Mouse (Mus musculus): Measurements from ENCODE around the gene Fam72a. TPM values are rescaled to one million over a fixed set of nuclear protein-coding genes. Genes with fewer than 3 reads are reported as not detected.

Gene Fam72a
- polyA plus RNA-seq, 1 experiment from 2014 or later = 5.1 TPM

DNA sequence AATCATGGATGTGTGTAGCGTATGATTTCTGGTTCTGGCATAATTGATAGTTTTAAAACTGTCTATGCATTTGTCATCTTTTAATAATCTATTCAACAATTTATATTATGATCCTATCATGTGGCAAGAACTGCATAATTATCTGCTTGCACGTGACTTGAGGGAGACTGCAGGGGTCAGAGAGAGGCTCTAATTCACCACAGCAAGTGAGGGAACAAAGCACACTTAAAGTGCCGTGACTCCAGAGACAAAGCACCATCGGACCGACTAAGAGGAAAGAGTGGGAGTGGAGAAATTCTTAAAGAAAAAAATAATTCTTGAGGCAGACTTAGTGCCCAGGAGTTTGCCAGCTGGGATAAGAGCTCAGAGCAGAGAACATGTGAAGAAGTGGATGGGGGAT is 13.1 kb downstream of the Fam72a start:
- no peak for DNase-seq (ENCODE audit: low spot score)

GRCm38 (mm10) chr1:131541431-131541830 is 13.7 kb downstream of the Fam72a start:
- H3K27ac ChIP-seq (replicated peaks; ENCODE audit: low read depth, low read length) = no peak overlapping the region
- no peaks in the 10 kb centered on the region for H3K36me3 ChIP-seq (replicated peaks; ENCODE audit: control insufficient read depth, insufficient read depth, low read depth, low read length)
- no peak for ATAC-seq (replicated peaks; ENCODE audit: insufficient number of reproducible peaks, low FRiP score, low TSS enrichment, low read depth)

More for the DNA sequence above, 13.1 kb downstream of the Fam72a start:
- no peaks in the 10 kb centered on the region for H3K9me3 ChIP-seq (replicated peaks; ENCODE audit: control insufficient read depth, low read length)
- H3K4me3 ChIP-seq (ENCODE audit: low read depth, low read length) = no peak overlapping the region
- ATAC-seq (replicated peaks; ENCODE audit: insufficient number of reproducible peaks, low FRiP score, low TSS enrichment, low read depth) = no peak
- no peaks in the 10 kb centered on the region for H3K4me1 ChIP-seq (ENCODE audit: control insufficient read depth, insufficient read depth, low read length)
- H3K9ac ChIP-seq (replicated peaks; ENCODE audit: low read length) = no peak overlapping the region
- H3K36me3 ChIP-seq (replicated peaks; ENCODE audit: control insufficient read depth, insufficient read depth, low read depth, low read length) = no peaks in the 10 kb centered on the region
- H3K4me2 ChIP-seq (ENCODE audit: low read depth, low read length) = no peak overlapping the region
- no peaks in the 10 kb centered on the region for H3K27me3 ChIP-seq (ENCODE audit: control insufficient read depth, insufficient read depth, low read length)
- H3K27ac ChIP-seq (replicated peaks; ENCODE audit: low read depth, low read length) = no peak overlapping the region
- WGBS = 45% methylated on average over 5 of the region's 5 CpGs

DNA sequence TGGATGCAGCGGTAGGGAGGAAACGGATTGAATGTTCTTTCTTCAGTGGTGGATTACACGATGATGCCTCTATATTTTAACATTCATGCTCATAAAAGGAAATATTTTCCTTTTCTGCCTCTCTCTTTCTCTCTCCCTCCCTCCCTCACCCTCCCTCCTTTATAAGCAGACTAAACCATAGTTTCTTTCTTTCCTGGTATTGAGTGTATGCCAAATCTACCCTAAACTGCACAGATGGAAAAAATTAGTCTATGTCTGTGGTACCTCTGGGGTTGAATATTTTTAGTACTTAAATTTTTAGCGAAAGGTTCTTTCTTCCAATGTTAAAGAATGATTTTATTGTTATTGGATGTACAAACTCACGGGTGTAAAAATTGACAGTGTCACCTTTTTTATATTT is 14.2 kb downstream of the Fam72a start:
- no peak overlapping the region for H3K27ac ChIP-seq (replicated peaks; ENCODE audit: low read depth, low read length)
- ATAC-seq (replicated peaks; ENCODE audit: insufficient number of reproducible peaks, low FRiP score, low TSS enrichment, low read depth) = no peak
- H3K9me3 ChIP-seq (replicated peaks; ENCODE audit: control insufficient read depth, low read length) = no peaks in the 10 kb centered on the region
- 64% methylated on average over 5 of the region's 5 CpGs for WGBS
- no peak overlapping the region for H3K4me3 ChIP-seq (ENCODE audit: low read depth, low read length)
- no peaks in the 10 kb centered on the region for H3K36me3 ChIP-seq (replicated peaks; ENCODE audit: control insufficient read depth, insufficient read depth, low read depth, low read length)
- no peak overlapping the region for H3K9ac ChIP-seq (replicated peaks; ENCODE audit: low read length)
- H3K4me1 ChIP-seq (ENCODE audit: control insufficient read depth, insufficient read depth, low read length) = no peaks in the 10 kb centered on the region
- H3K27me3 ChIP-seq (ENCODE audit: control insufficient read depth, insufficient read depth, low read length) = no peaks in the 10 kb centered on the region
- peak; percentile 29 for DNase-seq (ENCODE audit: low spot score)
- no peak overlapping the region for H3K4me2 ChIP-seq (ENCODE audit: low read depth, low read length)

More at GRCm38 (mm10) chr1:131541431-131541830, 13.7 kb downstream of the Fam72a start:
- H3K4me2 ChIP-seq (ENCODE audit: low read depth, low read length) = no peak overlapping the region
- no peaks in the 10 kb centered on the region for H3K27me3 ChIP-seq (ENCODE audit: control insufficient read depth, insufficient read depth, low read length)
- WGBS = 21% methylated on average over 3 of the region's 3 CpGs
- H3K4me3 ChIP-seq (ENCODE audit: low read depth, low read length) = no peak overlapping the region
- no peak overlapping the region for H3K9ac ChIP-seq (replicated peaks; ENCODE audit: low read length)
- peak; percentile 7 for DNase-seq (ENCODE audit: low spot score)
- no peaks in the 10 kb centered on the region for H3K4me1 ChIP-seq (ENCODE audit: control insufficient read depth, insufficient read depth, low read length)
- no peaks in the 10 kb centered on the region for H3K9me3 ChIP-seq (replicated peaks; ENCODE audit: control insufficient read depth, low read length)

GRCm38 (mm10) chr1:131543886-131544565 is 16.3 kb downstream of the Fam72a start:
- no peak overlapping the region for H3K4me3 ChIP-seq (ENCODE audit: low read depth, low read length)
- WGBS = 85% methylated on average over 7 of the region's 7 CpGs
- H3K4me1 ChIP-seq (ENCODE audit: control insufficient read depth, insufficient read depth, low read length) = 0 out of 2 replicates have a peak, but pooled peaks cover 2% of the 10 kb centered on the region
- H3K9ac ChIP-seq (replicated peaks; ENCODE audit: low read length) = no peak overlapping the region
- no peaks in the 10 kb centered on the region for H3K27me3 ChIP-seq (ENCODE audit: control insufficient read depth, insufficient read depth, low read length)
- no peak for DNase-seq (ENCODE audit: low spot score)
- no peak overlapping the region for H3K27ac ChIP-seq (replicated peaks; ENCODE audit: low read depth, low read length)
- no peak for ATAC-seq (replicated peaks; ENCODE audit: insufficient number of reproducible peaks, low FRiP score, low TSS enrichment, low read depth)
- no peaks in the 10 kb centered on the region for H3K9me3 ChIP-seq (replicated peaks; ENCODE audit: control insufficient read depth, low read length)
- H3K4me2 ChIP-seq (ENCODE audit: low read depth, low read length) = no peak overlapping the region
- no peaks in the 10 kb centered on the region for H3K36me3 ChIP-seq (replicated peaks; ENCODE audit: control insufficient read depth, insufficient read depth, low read depth, low read length)

- no peak for DNase-seq (ENCODE audit: low spot score)
- Histone ChIP-seq H3K36me3 (replicated peaks; ENCODE audit: control insufficient read depth, insufficient read depth, low read depth, low read length) (no peaks in the 10 kb centered on the region), H3K4me2 (ENCODE audit: low read depth, low read length) (no peak overlapping the region), H3K27ac (replicated peaks; ENCODE audit: low read depth, low read length) (no peak overlapping the region), H3K9me3 (replicated peaks; ENCODE audit: control insufficient read depth, low read length) (no peaks in the 10 kb centered on the region), H3K27me3 (ENCODE audit: control insufficient read depth, insufficient read depth, low read length) (no peaks in the 10 kb centered on the region), H3K4me1 (ENCODE audit: control insufficient read depth, insufficient read depth, low read length) (0 out of 2 replicates have a peak, but pooled peaks cover 2% of the 10 kb centered on the region), H3K4me3 (ENCODE audit: low read depth, low read length) (no peak overlapping the region), H3K9ac (replicated peaks; ENCODE audit: low read length) (no peak overlapping the region)
- WGBS = 76% methylated on average over 13 of the region's 13 CpGs
- no peak for ATAC-seq (replicated peaks; ENCODE audit: insufficient number of reproducible peaks, low FRiP score, low TSS enrichment, low read depth)
Measured at GRCm38 (mm10) chr1:131546798-131547690, 19.3 kb downstream of the Fam72a start.

DNA sequence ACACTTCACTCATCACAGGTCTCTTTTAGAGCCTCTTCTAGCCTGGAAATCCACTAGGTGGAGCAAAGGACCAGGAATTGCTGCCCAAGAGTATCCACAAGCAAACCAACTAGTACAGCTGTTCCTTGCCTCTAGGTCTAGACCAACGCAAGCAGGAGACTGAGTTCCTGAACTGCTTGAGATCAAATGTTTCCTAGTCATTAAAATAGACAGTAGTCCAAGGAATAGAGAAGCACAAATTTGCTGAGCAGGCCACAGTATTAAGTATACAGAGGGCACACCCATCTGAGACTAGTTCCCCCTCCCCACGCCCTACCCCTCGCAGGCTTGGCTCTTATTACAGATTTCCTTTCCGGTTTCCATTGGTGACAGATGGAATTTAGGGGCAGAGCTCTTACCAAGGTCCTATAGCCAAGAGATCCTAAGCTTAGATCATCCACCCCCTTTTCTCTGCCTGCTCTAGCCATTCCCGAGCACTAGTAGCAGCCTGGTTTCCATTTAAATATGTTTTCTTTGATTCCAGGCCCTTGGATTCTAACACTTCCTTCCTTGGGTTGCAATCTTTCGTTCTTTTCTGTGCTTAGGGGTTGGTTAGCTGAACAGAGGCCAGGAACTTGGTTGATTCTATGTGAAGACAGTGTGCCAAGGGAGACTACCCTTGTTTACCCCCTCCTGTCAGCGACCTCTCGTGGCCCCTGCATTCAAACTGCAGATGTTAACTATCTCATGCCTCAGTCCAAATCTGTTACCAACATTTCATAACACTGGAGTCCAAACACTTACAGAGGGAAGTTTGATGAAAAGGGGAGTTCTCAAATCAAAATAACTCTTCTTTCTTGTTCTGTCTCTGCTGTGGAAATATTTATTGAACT is 21.0 kb downstream of the Fam72a start:
- DNase-seq (ENCODE audit: low spot score) = peak; percentile 64
- Histone ChIP-seq H3K27me3 (ENCODE audit: control insufficient read depth, insufficient read depth, low read length) (no peaks in the 10 kb centered on the region), H3K4me3 (ENCODE audit: low read depth, low read length) (no peak overlapping the region), H3K4me1 (ENCODE audit: control insufficient read depth, insufficient read depth, low read length) (0 out of 2 replicates have a peak, but pooled peaks cover 2% of the 10 kb centered on the region), H3K9ac (replicated peaks; ENCODE audit: low read length) (no peak overlapping the region), H3K27ac (replicated peaks; ENCODE audit: low read depth, low read length) (no peak overlapping the region), H3K4me2 (ENCODE audit: low read depth, low read length) (no peak overlapping the region), H3K36me3 (replicated peaks; ENCODE audit: control insufficient read depth, insufficient read depth, low read depth, low read length) (no peaks in the 10 kb centered on the region), H3K9me3 (replicated peaks; ENCODE audit: control insufficient read depth, low read length) (no peaks in the 10 kb centered on the region)
- ATAC-seq (replicated peaks; ENCODE audit: insufficient number of reproducible peaks, low FRiP score, low TSS enrichment, low read depth) = 0 out of 2 replicates have a peak, but pooled peaks have one; percentile 48
- 21% methylated on average over 8 of the region's 8 CpGs for WGBS

DNA sequence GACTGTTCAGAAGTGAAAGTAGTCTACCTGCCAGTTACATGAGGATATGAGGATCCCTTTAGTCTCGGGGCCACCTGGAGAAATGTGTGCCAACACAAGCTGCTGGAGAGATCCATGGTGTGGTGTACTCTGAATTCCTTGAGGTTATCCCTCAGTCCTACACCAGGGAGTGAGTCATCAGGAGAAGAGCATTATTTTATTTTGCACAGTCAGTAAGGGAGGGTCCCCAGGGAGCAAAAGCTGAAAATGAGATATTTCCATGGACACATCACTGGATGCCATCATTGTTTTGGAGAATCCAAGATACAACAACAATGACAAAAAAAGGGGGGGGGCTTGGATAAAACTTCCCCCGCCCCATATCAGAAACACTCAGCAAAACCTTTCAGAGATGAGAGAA is 24.3 kb downstream of the Fam72a start:
- H3K27ac ChIP-seq (replicated peaks; ENCODE audit: low read depth, low read length) = no peak overlapping the region
- H3K27me3 ChIP-seq (ENCODE audit: control insufficient read depth, insufficient read depth, low read length) = no peaks in the 10 kb centered on the region
- ATAC-seq (replicated peaks; ENCODE audit: insufficient number of reproducible peaks, low FRiP score, low TSS enrichment, low read depth) = no peak
- 93% methylated on average over 2 of the region's 2 CpGs for WGBS
- no peak for DNase-seq (ENCODE audit: low spot score)
- 0 out of 2 replicates have a peak, but pooled peaks cover 2% of the 10 kb centered on the region for H3K4me1 ChIP-seq (ENCODE audit: control insufficient read depth, insufficient read depth, low read length)
- H3K4me2 ChIP-seq (ENCODE audit: low read depth, low read length) = no peak overlapping the region
- H3K4me3 ChIP-seq (ENCODE audit: low read depth, low read length) = no peak overlapping the region
- no peaks in the 10 kb centered on the region for H3K36me3 ChIP-seq (replicated peaks; ENCODE audit: control insufficient read depth, insufficient read depth, low read depth, low read length)
- H3K9me3 ChIP-seq (replicated peaks; ENCODE audit: control insufficient read depth, low read length) = no peaks in the 10 kb centered on the region
- no peak overlapping the region for H3K9ac ChIP-seq (replicated peaks; ENCODE audit: low read length)

Data from embryonic facial prominence, embryonic 11.5 days (tissue).